Mouse (Mus musculus) heart, embryonic 16.5 days (tissue): Measurements from ENCODE around the gene Txn1. TPM values are rescaled to one million over a fixed set of nuclear protein-coding genes. Genes with fewer than 3 reads are reported as not detected.

ENCODE experiments used
- ATAC-seq: fragments of 200-750 bp; cut with Nextera tagmentation; replicated peaks from 2 replicates; pipeline ENCODE4 v1.8.0; 2017; ENCODE audit warnings: moderate number of reproducible peaks; ENCODE audit not compliant: insufficient read depth, low FRiP score; ENCODE audit errors: extremely low read depth
- H3K27ac ChIP-seq: fragments of 300-500 bp; sonication (generic); 2 replicates; pipeline ENCODE4 v1.5.1; 2014; ENCODE audit warnings: mild to moderate bottlenecking, low read length, control low read depth, moderate library complexity
- H3K27me3 ChIP-seq: fragments of 300-500 bp; sonication (generic); 2 replicates; pipeline ENCODE4 v1.6.1; 2014; ENCODE audit warnings: low read length, mixed read lengths; ENCODE audit not compliant: control insufficient read depth, insufficient read depth
- H3K36me3 ChIP-seq: fragments of 300-500 bp; sonication (generic); 2 replicates; pipeline ENCODE4 v1.6.1; 2014; ENCODE audit not compliant: control insufficient read depth, insufficient read depth
- H3K4me1 ChIP-seq: fragments of 300-500 bp; sonication (generic); 2 replicates; pipeline ENCODE4 v1.6.1; 2014; ENCODE audit warnings: low read length, mixed read lengths; ENCODE audit not compliant: control insufficient read depth, insufficient read depth
- H3K4me2 ChIP-seq: fragments of 300-500 bp; sonication (generic); 2 replicates; pipeline ENCODE4 v1.6.1; 2014; ENCODE audit warnings: low read depth, mild to moderate bottlenecking, control low read depth, low read length
- H3K4me3 ChIP-seq: fragments of 300-500 bp; sonication (generic); 2 replicates; pipeline ENCODE4 v1.5.1; 2014; ENCODE audit warnings: mild to moderate bottlenecking, control low read depth, low read length
- H3K9ac ChIP-seq: fragments of 300-500 bp; sonication (generic); 2 replicates; pipeline ENCODE4 v1.6.1; 2014; ENCODE audit warnings: low read length, control low read depth
- H3K9me3 ChIP-seq: fragments of 300-500 bp; sonication (generic); replicated peaks from 2 replicates; pipeline ENCODE4 v1.6.1; 2016; ENCODE audit warnings: low read length; ENCODE audit not compliant: control insufficient read depth
- WGBS: fragments of 180-500 bp; shearing (Covaris S2); extraction: QIAGEN DNeasy Blood & Tissue Kit; methylation state at CpG from one replicate; pipeline ENCODE4 v1.1.7; 2014; 5-methylcytosine and 5-hydroxymethylcytosine counted together
- polyA plus RNA-seq: library from polyadenylated mRNA; unstranded; fragments of >200 nt; fragmentation: Nextera tagmentation; extraction: Ambion mirVana; gene quantifications from 2 replicates; pipeline ENCODE4 v1.2.1, GENCODE M21; 2015

Gene Txn1
- polyA plus RNA-seq, 1 experiment from 2014 or later = 304 TPM

- H3K36me3 ChIP-seq = no peaks in the 10 kb centered on the region
- H3K4me3 ChIP-seq = no peak overlapping the region
- no peaks in the 10 kb centered on the region for H3K27me3 ChIP-seq
- no peak overlapping the region for H3K9ac ChIP-seq
- no peaks in the 10 kb centered on the region for H3K4me1 ChIP-seq
- H3K27ac ChIP-seq = no peak overlapping the region
- 39% methylated on average over 1 of the region's 1 CpGs for WGBS
- ATAC-seq = no peak
- H3K4me2 ChIP-seq = no peak overlapping the region
- no peaks in the 10 kb centered on the region for H3K9me3 ChIP-seq
These were observed 7.9 kb upstream of the Txn1 start for GRCm38 (mm10) chr4:57964143-57964542.

- no peak overlapping the region for H3K9ac ChIP-seq
- H3K4me3 ChIP-seq = no peak overlapping the region
- no peak overlapping the region for H3K27ac ChIP-seq
- 85% methylated on average over 8 of the region's 8 CpGs for WGBS
- H3K27me3 ChIP-seq = no peaks in the 10 kb centered on the region
- no peak for ATAC-seq
- no peaks in the 10 kb centered on the region for H3K9me3 ChIP-seq
- no peaks in the 10 kb centered on the region for H3K36me3 ChIP-seq
- no peak overlapping the region for H3K4me2 ChIP-seq
- peaks cover 17% of the 10 kb centered on the region for H3K4me1 ChIP-seq
These were observed 2.8 kb upstream of the Txn1 start for GRCm38 (mm10) chr4:57959056-57959455.

- H3K9me3 ChIP-seq = no peaks in the 10 kb centered on the region
- no peak overlapping the region for H3K4me2 ChIP-seq
- H3K27ac ChIP-seq = no peak overlapping the region
- H3K9ac ChIP-seq = no peak overlapping the region
- H3K4me3 ChIP-seq = no peak overlapping the region
- ATAC-seq = no peak
- 67% methylated on average over 9 of the region's 9 CpGs for WGBS
- H3K4me1 ChIP-seq = peaks cover 20% of the 10 kb centered on the region
- no peaks in the 10 kb centered on the region for H3K36me3 ChIP-seq
- no peaks in the 10 kb centered on the region for H3K27me3 ChIP-seq
These were observed 1.9 kb upstream of the Txn1 start for GRCm38 (mm10) chr4:57958098-57958497.

- Histone ChIP-seq H3K27ac (peak overlapping the region; percentile 99), H3K9ac (peak overlapping the region; percentile 82), H3K9me3 (no peaks in the 10 kb centered on the region), H3K4me1 (peaks cover 20% of the 10 kb centered on the region), H3K4me2 (peak overlapping the region; percentile 85), H3K27me3 (no peaks in the 10 kb centered on the region), H3K36me3 (no peaks in the 10 kb centered on the region), H3K4me3 (peak overlapping the region; percentile 89)
- WGBS = 42% methylated on average over 11 of the region's 11 CpGs
- ATAC-seq = no peak
These were observed 1.2 kb upstream of the Txn1 start for GRCm38 (mm10) chr4:57957200-57958085.

GRCm38 (mm10) chr4:57955544-57955958, 660 bp downstream of the Txn1 start:
- Histone ChIP-seq H3K27me3 (no peaks in the 10 kb centered on the region), H3K9ac (peak overlapping the region; percentile 90), H3K9me3 (peaks cover 6% of the 10 kb centered on the region), H3K4me2 (peak overlapping the region; percentile 81), H3K36me3 (peaks cover 14% of the 10 kb centered on the region), H3K27ac (peak overlapping the region; percentile 90), H3K4me1 (peaks cover 20% of the 10 kb centered on the region), H3K4me3 (peak overlapping the region; percentile 89)
- peak; percentile 10 for ATAC-seq
- under 1% methylated on average over 25 of the region's 25 CpGs for whole genome bisulfite sequencing

- peak overlapping the region; percentile 89 for H3K4me3 ChIP-seq
- H3K36me3 ChIP-seq = peaks cover 19% of the 10 kb centered on the region
- peak overlapping the region; percentile 81 for H3K4me2 ChIP-seq
- peaks cover 6% of the 10 kb centered on the region for H3K9me3 ChIP-seq
- H3K9ac ChIP-seq = peak overlapping the region; percentile 90
- no peak for ATAC-seq
- peak overlapping the region; percentile 90 for H3K27ac ChIP-seq
- peaks cover 20% of the 10 kb centered on the region for H3K4me1 ChIP-seq
- 73% methylated on average over 8 of the region's 8 CpGs for WGBS
- no peaks in the 10 kb centered on the region for H3K27me3 ChIP-seq
These were observed 1.2 kb downstream of the Txn1 start for GRCm38 (mm10) chr4:57954991-57955390.

- Histone ChIP-seq H3K36me3 (peaks cover 22% of the 10 kb centered on the region), H3K9ac (no peak overlapping the region), H3K4me2 (peak overlapping the region; percentile 81), H3K9me3 (peaks cover 6% of the 10 kb centered on the region), H3K27ac (no peak overlapping the region), H3K4me3 (peak overlapping the region; percentile 89), H3K4me1 (peaks cover 20% of the 10 kb centered on the region), H3K27me3 (no peaks in the 10 kb centered on the region)
- 76% methylated on average over 6 of the region's 6 CpGs for WGBS
- ATAC-seq = no peak
These were observed 1.6 kb downstream of the Txn1 start for GRCm38 (mm10) chr4:57954580-57954979.

- Histone ChIP-seq H3K9ac (no peak overlapping the region), H3K36me3 (peaks cover 29% of the 10 kb centered on the region), H3K4me3 (no peak overlapping the region), H3K27me3 (no peaks in the 10 kb centered on the region), H3K27ac (no peak overlapping the region), H3K4me1 (peaks cover 20% of the 10 kb centered on the region), H3K4me2 (no peak overlapping the region), H3K9me3 (peaks cover 6% of the 10 kb centered on the region)
- WGBS = 93% methylated on average over 7 of the region's 7 CpGs
- no peak for ATAC-seq
These were observed 2.4 kb downstream of the Txn1 start for GRCm38 (mm10) chr4:57953796-57954195.

- Histone ChIP-seq H3K9ac (no peak overlapping the region), H3K27ac (no peak overlapping the region), H3K4me2 (no peak overlapping the region), H3K4me1 (peaks cover 20% of the 10 kb centered on the region), H3K27me3 (no peaks in the 10 kb centered on the region), H3K4me3 (no peak overlapping the region), H3K9me3 (peaks cover 6% of the 10 kb centered on the region), H3K36me3 (peaks cover 32% of the 10 kb centered on the region)
- no peak for ATAC-seq
- WGBS = 90% methylated on average over 1 of the region's 1 CpGs
These were observed 3.3 kb downstream of the Txn1 start for GRCm38 (mm10) chr4:57952891-57953290.
